Mouse (Mus musculus): ENCODE data around the gene Rspo1.

DNA sequence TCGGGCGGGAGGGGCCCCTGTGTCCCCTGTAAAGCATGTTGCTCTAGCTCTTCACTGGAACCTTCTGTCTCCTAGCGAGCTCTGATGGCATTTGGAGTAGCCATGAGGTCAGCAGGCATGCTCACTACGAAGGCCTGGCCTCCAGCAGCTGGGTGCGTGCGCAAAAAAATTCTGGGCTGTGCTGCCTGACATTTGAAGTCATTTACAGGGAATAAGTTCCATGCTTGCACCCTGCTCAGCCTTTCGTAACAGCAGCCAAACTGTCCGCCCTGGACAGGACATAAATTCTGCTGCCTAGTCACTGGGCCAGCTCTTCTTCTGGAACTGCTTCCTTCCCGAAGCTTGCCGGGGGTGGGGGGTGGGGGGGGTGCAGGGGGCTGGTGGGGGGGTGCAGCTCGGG, 27.2 kb upstream of the Rspo1 start:
- TF ChIP-seq POLR2A (IDR thresholded peaks at IDR 0.05; ENCODE audit: borderline replicate concordance, low read depth, low read length) (no peak), CTCF (IDR thresholded peaks at IDR 0.05; ENCODE audit: low read depth, low read length) (no peak)

Data from bone marrow macrophage, adult 2 months (primary cell).